Mouse (Mus musculus) forebrain, embryonic 10.5 days (tissue): ENCODE results near the gene Trio. TPM values are rescaled to one million over a fixed set of nuclear protein-coding genes. Genes with fewer than 3 reads are reported as not detected.
A peak's percentile ranks its signal among the peaks of the same experiment; 100 is the strongest.

Source experiments
- DNase-seq: peaks from one replicate; pipeline ENCODE4 v3.0.0-alpha.2; 2017; ENCODE audit warnings: low spot score; ENCODE audit errors: extremely low spot score
- H3K27ac ChIP-seq: fragments of 300-500 bp; sonication (generic); 2 replicates; pipeline ENCODE4 v1.5.1; 2016; ENCODE audit warnings: mild to moderate bottlenecking
- H3K27me3 ChIP-seq: fragments of 300-500 bp; sonication (generic); 2 replicates; pipeline ENCODE4 v1.6.1; 2016; ENCODE audit warnings: mild to moderate bottlenecking; ENCODE audit not compliant: poor library complexity, severe bottlenecking
- H3K36me3 ChIP-seq: fragments of 300-500 bp; sonication (generic); replicated peaks from 2 replicates; pipeline ENCODE4 v1.6.1; 2016; ENCODE audit warnings: mild to moderate bottlenecking, moderate library complexity
- H3K4me1 ChIP-seq: fragments of 300-500 bp; sonication (generic); 2 replicates; pipeline ENCODE4 v1.6.1; 2016
- H3K4me3 ChIP-seq: fragments of 300-500 bp; sonication (generic); 2 replicates; pipeline ENCODE4 v1.5.1; 2016; ENCODE audit warnings: mild to moderate bottlenecking, moderate library complexity
- H3K9me3 ChIP-seq: fragments of 300-500 bp; sonication (generic); 2 replicates; pipeline ENCODE4 v1.6.1; 2016; ENCODE audit warnings: mild to moderate bottlenecking, moderate library complexity
- WGBS: fragments of 180-500 bp; shearing (Covaris S2); methylation state at CpG from one replicate; pipeline ENCODE4 v1.1.7; 2016; 5-methylcytosine and 5-hydroxymethylcytosine counted together
- polyA plus RNA-seq: library from polyadenylated mRNA; unstranded; fragments of >200 nt; fragmentation: Nextera tagmentation; extraction: Ambion mirVana; gene quantifications from 2 replicates; pipeline ENCODE4 v1.2.1, GENCODE M21; 2016

Trio gene
- polyA plus RNA-seq, 1 experiment from 2014 or later: 29.2 TPM

GRCm38 (mm10) chr15:27935772-27936746 is 89.6 kb downstream of the Trio start:
- Histone ChIP-seq H3K36me3 (no peaks in the 10 kb centered on the region), H3K4me3 (no peak overlapping the region), H3K9me3 (no peaks in the 10 kb centered on the region), H3K27me3 (no peaks in the 10 kb centered on the region), H3K27ac (peak overlapping the region; percentile 90), H3K4me1 (peaks cover 68% of the 10 kb centered on the region)
- DNase-seq: no peak
- 76% methylated on average over 12 of the region's 12 CpGs for WGBS

DNA sequence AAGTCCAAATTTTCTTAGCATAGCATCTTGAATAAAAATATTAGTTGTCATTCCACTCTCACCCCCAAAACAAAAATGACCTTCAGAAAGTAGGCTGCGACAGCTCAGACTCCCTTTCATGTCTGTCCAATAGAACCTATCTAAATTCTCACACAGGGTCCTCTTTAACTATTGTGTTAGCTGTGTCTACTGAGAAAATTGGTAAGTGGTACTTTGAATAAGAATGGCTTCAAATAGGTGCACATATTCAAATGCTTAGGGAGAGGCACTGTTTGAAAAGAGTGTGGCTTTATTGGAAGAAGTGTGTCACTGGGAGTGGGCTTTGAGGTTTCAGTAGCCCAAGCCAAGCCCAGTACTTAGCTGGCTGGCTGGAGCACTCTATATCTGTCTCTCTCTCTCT is 92.4 kb downstream of the Trio start:
- Histone ChIP-seq H3K36me3 (no peaks in the 10 kb centered on the region; the same call in 1 of the 2 replicates), H3K4me1 (peaks cover 59% of the 10 kb centered on the region), H3K27me3 (no peaks in the 10 kb centered on the region), H3K27ac (no peak overlapping the region), H3K9me3 (no peaks in the 10 kb centered on the region), H3K4me3 (no peak overlapping the region)
- no peak for DNase-seq
- 89% methylated on average over 1 of the region's 1 CpGs for WGBS

DNA sequence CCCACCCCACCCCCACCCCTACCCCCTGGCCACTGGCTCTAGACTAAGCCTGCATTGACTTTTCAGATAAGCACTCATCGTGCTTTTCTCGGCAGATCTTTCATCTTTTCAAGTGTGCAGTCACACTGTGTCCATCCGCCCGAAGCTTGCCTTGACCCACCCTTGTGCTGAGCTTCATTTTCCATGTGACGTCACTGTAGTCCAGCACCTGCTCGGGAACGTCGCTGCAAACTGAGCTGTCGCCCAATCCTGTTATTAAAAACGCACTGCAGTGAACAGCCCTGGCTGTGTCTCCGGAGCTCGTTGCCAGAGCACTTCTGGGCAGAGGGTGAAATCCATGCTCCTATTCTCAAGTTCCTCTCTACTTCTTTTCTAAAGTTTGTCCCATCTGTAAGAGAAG is 93.8 kb downstream of the Trio start:
- no peak for DNase-seq
- Histone ChIP-seq H3K9me3 (no peaks in the 10 kb centered on the region), H3K36me3 (no peaks in the 10 kb centered on the region; the same call in 1 of the 2 replicates), H3K4me3 (no peak overlapping the region), H3K27me3 (no peaks in the 10 kb centered on the region), H3K27ac (no peak overlapping the region), H3K4me1 (peaks cover 51% of the 10 kb centered on the region)
- WGBS: 91% methylated on average over 12 of the region's 12 CpGs

DNA sequence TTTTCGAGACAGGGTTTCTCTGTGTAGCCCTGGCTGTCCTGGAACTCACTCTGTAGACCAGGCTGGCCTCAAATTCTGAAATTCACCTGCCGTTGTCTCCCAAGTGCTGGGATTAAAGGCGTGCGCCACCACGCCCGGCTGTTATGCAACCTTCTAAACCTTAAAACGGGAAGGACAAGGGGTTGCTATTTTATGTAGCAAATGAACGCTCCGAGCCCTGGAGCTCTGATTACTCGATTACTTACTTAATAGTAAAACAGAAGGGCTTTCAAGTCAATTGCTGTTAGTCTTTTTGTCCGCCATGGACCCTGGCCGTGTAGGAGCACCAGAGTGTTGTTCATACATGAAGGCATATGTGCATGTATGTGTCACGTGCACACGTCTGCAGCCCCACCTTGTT is 94.2 kb downstream of the Trio start:
- Histone ChIP-seq H3K27ac (no peak overlapping the region), H3K4me1 (peaks cover 51% of the 10 kb centered on the region), H3K27me3 (no peaks in the 10 kb centered on the region), H3K9me3 (no peaks in the 10 kb centered on the region), H3K4me3 (no peak overlapping the region), H3K36me3 (no peaks in the 10 kb centered on the region; the same call in 1 of the 2 replicates)
- DNase-seq: no peak
- 96% methylated on average over 14 of the region's 14 CpGs for WGBS

DNA sequence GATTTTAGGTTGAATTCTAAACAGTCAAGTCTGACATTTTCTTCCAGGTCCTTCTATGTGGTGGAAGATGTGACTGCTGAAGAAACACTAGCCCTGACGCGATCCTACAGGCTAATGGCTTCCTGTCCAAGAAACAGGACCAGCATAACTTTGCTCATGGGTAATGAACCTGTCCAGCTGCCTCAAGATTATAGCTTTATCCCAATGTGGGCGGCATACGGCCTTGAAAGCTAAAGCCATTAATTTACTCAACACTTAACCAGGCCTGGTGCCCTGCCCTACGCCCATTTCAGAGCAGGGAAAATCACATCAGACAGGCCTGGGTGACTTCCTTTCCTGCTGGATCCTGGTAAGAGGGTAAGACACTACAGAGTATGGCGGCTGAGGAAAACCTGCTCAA is 98.0 kb downstream of the Trio start:
- 95% methylated on average over 6 of the region's 6 CpGs for WGBS
- Histone ChIP-seq H3K4me1 (peaks cover 66% of the 10 kb centered on the region), H3K36me3 (no peaks in the 10 kb centered on the region; the same call in 1 of the 2 replicates), H3K27ac (no peak overlapping the region), H3K9me3 (no peaks in the 10 kb centered on the region), H3K27me3 (no peaks in the 10 kb centered on the region), H3K4me3 (no peak overlapping the region)
- no peak for DNase-seq

- Histone ChIP-seq H3K36me3 (no peaks in the 10 kb centered on the region; the same call in 1 of the 2 replicates), H3K27ac (no peak overlapping the region), H3K27me3 (no peaks in the 10 kb centered on the region), H3K9me3 (no peaks in the 10 kb centered on the region), H3K4me3 (no peak overlapping the region), H3K4me1 (peaks cover 73% of the 10 kb centered on the region)
- 84% methylated on average over 18 of the region's 18 CpGs for WGBS
- no peak for DNase-seq
These were observed 98.7 kb downstream of the Trio start for GRCm38 (mm10) chr15:27926941-27927340.

- Histone ChIP-seq H3K36me3 (no peaks in the 10 kb centered on the region; the same call in 1 of the 2 replicates), H3K9me3 (no peaks in the 10 kb centered on the region), H3K4me1 (peaks cover 78% of the 10 kb centered on the region), H3K27me3 (no peaks in the 10 kb centered on the region), H3K27ac (no peak overlapping the region), H3K4me3 (no peak overlapping the region)
- WGBS: 76% methylated on average over 7 of the region's 7 CpGs
- no peak for DNase-seq
These were observed 99.2 kb downstream of the Trio start for GRCm38 (mm10) chr15:27926450-27926849.

GRCm38 (mm10) chr15:27925865-27926264 is 99.8 kb downstream of the Trio start:
- H3K9me3 ChIP-seq: no peaks in the 10 kb centered on the region
- H3K27ac ChIP-seq: 0 out of 2 replicates have a peak overlapping the region, but pooled peaks have one; percentile 26
- peaks cover 82% of the 10 kb centered on the region for H3K4me1 ChIP-seq
- no peaks in the 10 kb centered on the region for H3K27me3 ChIP-seq
- DNase-seq: no peak
- H3K36me3 ChIP-seq: no peaks in the 10 kb centered on the region; the same call in 1 of the 2 replicates
- 59% methylated on average over 8 of the region's 8 CpGs for WGBS
- H3K4me3 ChIP-seq: no peak overlapping the region

- Histone ChIP-seq H3K9me3 (no peaks in the 10 kb centered on the region), H3K4me1 (peaks cover 82% of the 10 kb centered on the region), H3K27me3 (no peaks in the 10 kb centered on the region), H3K36me3 (no peaks in the 10 kb centered on the region; the same call in 1 of the 2 replicates), H3K4me3 (no peak overlapping the region), H3K27ac (0 out of 2 replicates have a peak overlapping the region, but pooled peaks have one; percentile 2)
- DNase-seq: no peak
- WGBS: 41% methylated on average over 15 of the region's 15 CpGs
These were observed 100.5 kb downstream of the Trio start for GRCm38 (mm10) chr15:27925004-27925635.

GRCm38 (mm10) chr15:27923987-27924341 is 101.7 kb downstream of the Trio start:
- Histone ChIP-seq H3K27me3 (no peaks in the 10 kb centered on the region), H3K27ac (0 out of 2 replicates have a peak overlapping the region, but pooled peaks have one; percentile 78), H3K4me3 (peak overlapping the region; percentile 45), H3K36me3 (no peaks in the 10 kb centered on the region; the same call in 1 of the 2 replicates), H3K9me3 (no peaks in the 10 kb centered on the region), H3K4me1 (peaks cover 85% of the 10 kb centered on the region)
- WGBS: 28% methylated on average over 5 of the region's 5 CpGs
- DNase-seq: no peak

DNA sequence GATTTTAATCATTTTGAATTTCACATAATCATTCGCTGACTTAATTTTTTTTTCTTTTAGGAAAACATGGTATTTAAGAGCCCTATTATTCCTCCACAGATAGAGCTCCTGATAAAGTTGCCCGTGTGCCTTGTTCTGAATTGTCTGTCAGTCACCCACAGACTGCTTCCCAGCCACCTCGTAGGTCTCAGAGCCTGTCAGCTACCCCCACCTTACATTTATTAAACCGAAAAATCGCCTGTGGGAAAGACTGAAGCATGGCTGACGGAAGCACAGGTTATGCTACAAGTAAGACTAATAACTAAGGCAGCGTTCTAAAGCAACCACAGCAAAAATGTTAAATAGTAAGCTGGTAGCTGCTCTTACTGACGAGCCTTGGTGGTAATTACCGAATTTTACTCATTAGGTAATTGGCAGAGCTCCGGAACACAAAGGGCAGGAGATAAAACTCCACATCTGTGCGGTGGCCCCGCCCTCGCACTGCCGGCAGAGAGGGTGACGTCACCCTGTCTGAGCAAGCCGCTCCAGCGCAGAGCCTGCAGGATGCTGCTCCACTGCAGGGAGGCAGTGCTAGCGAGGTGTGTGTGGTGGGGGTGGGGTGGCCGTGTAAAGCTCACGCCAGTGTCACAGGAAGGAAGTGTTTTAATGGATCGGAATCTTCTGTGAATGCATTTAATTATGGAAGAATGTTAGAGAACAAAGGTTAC is 102.2 kb downstream of the Trio start:
- H3K9me3 ChIP-seq: no peaks in the 10 kb centered on the region
- H3K4me1 ChIP-seq: peaks cover 81% of the 10 kb centered on the region
- peak overlapping the region; percentile 45 for H3K4me3 ChIP-seq
- peaks cover 4% of the 10 kb centered on the region for H3K36me3 ChIP-seq
- peak overlapping the region; percentile 78 for H3K27ac ChIP-seq
- H3K27me3 ChIP-seq: no peaks in the 10 kb centered on the region
- peak; percentile 76 for DNase-seq
- WGBS: 11% methylated on average over 21 of the region's 21 CpGs

DNA sequence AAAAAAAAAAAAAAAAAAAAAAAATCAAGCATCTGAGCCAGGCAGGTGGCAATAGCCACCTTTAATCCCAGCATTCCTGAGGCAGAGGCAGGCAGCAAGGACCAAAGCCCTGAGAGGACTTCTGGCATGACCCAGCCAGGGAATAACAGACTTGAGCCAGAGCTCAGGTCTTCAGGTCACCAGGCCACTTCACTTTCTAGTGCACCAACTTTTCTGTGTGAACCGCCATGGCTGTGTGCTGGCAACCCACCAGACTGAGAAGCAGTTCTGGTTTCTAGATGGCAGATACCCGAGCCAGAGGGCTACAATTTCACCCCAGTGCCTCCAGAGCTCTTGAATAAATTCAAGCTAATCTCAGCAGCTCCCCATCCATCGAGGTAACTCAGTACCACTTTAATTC is 104.9 kb downstream of the Trio start:
- no peak for DNase-seq
- peaks cover 17% of the 10 kb centered on the region for H3K36me3 ChIP-seq
- H3K27ac ChIP-seq: no peak overlapping the region
- no peaks in the 10 kb centered on the region for H3K9me3 ChIP-seq
- 64% methylated on average over 3 of the region's 3 CpGs for WGBS
- peaks cover 64% of the 10 kb centered on the region for H3K4me1 ChIP-seq
- H3K27me3 ChIP-seq: no peaks in the 10 kb centered on the region
- H3K4me3 ChIP-seq: no peak overlapping the region
